Mouse (Mus musculus) T-helper 17 cell (primary cell): ENCODE results near the gene Ldhb.

Experiments
- in situ Hi-C, 2 experiments: fragments of 300-600 bp; cut with MboI, MseI; formaldehyde crosslinking; loops; 1 replicate in 1 of 2; 2 replicates in 1 of 2; pipeline ENCODE4 v1.15.1; 2025; ENCODE audit warnings: high pct_unique_total_duplicates in 2 of 2

Ldhb gene

GRCm38 (mm10) chr6:142507785-142508162 is at the start of gene Ldhb:
Gene Ldhb (minus strand): TSS chr6:142507957.
- in situ Hi-C loops = loop anchor here in 1 of 2 experiments (5.0 kb wide), 1 partner anchor 95 kb away; the partner anchor contains the start of gene Spx

GRCm38 (mm10) chr6:142555988-142556387 is 48.2 kb upstream of the Ldhb start:
- in situ Hi-C loops = no loop called here

- in situ Hi-C loops = no loop called here
Measured at GRCm38 (mm10) chr6:142551482-142551881, 43.7 kb upstream of the Ldhb start.

GRCm38 (mm10) chr6:142550871-142551270 is 43.1 kb upstream of the Ldhb start:
- in situ Hi-C loops = no loop called here

- in situ Hi-C loops = no loop called here
Measured at GRCm38 (mm10) chr6:142548377-142548776, 40.6 kb upstream of the Ldhb start.

- in situ Hi-C loops = no loop called here
Measured at GRCm38 (mm10) chr6:142545132-142545531, 37.4 kb upstream of the Ldhb start.

GRCm38 (mm10) chr6:142543648-142544047 is 35.9 kb upstream of the Ldhb start:
- in situ Hi-C loops = no loop called here

GRCm38 (mm10) chr6:142542800-142543175 is 35.0 kb upstream of the Ldhb start:
- in situ Hi-C loops = no loop called here

GRCm38 (mm10) chr6:142542082-142542799 is 34.5 kb upstream of the Ldhb start:
- in situ Hi-C loops = no loop called here

GRCm38 (mm10) chr6:142540561-142541160 is 32.9 kb upstream of the Ldhb start:
- in situ Hi-C loops = no loop called here

GRCm38 (mm10) chr6:142540131-142540530 is 32.4 kb upstream of the Ldhb start:
- in situ Hi-C loops = no loop called here

GRCm38 (mm10) chr6:142538503-142538902 is 30.7 kb upstream of the Ldhb start:
- in situ Hi-C loops = loop anchor here in 1 of 2 experiments (10.0 kb wide), 1 partner anchor 1176 kb away; no protein-coding TSS in a partner anchor

GRCm38 (mm10) chr6:142533412-142533811 is 25.7 kb upstream of the Ldhb start:
- in situ Hi-C loops = loop anchor here in 1 of 2 experiments (10.0 kb wide), 1 partner anchor 1181 kb away; no protein-coding TSS in a partner anchor

- in situ Hi-C loops = loop anchor here in 1 of 2 experiments (10.0 kb wide), 1 partner anchor 1182 kb away; no protein-coding TSS in a partner anchor
Measured at GRCm38 (mm10) chr6:142532686-142533085, 24.9 kb upstream of the Ldhb start.

GRCm38 (mm10) chr6:142532141-142532540 is 24.4 kb upstream of the Ldhb start:
- in situ Hi-C loops = loop anchor here in 1 of 2 experiments (10.0 kb wide), 1 partner anchor 1183 kb away; no protein-coding TSS in a partner anchor

- in situ Hi-C loops = loop anchor here in 1 of 2 experiments (10.0 kb wide), 1 partner anchor 1184 kb away; no protein-coding TSS in a partner anchor
Measured at GRCm38 (mm10) chr6:142530378-142530777, 22.6 kb upstream of the Ldhb start.

- in situ Hi-C loops = loop anchor here (5.0 to 10.0 kb wide), 3 partner anchors 123 to 1185 kb away; no protein-coding TSS in a partner anchor
Measured at GRCm38 (mm10) chr6:142529680-142530079, 21.9 kb upstream of the Ldhb start.

- in situ Hi-C loops = loop anchor here (5.0 kb wide), 2 partner anchors 124 to 204 kb away; no protein-coding TSS in a partner anchor
Measured at GRCm38 (mm10) chr6:142527931-142528562, 20.3 kb upstream of the Ldhb start.

GRCm38 (mm10) chr6:142524635-142525308 is 17.0 kb upstream of the Ldhb start:
- in situ Hi-C loops = loop anchor here (5.0 kb wide), 3 partner anchors 128 to 213 kb away; no protein-coding TSS in a partner anchor

GRCm38 (mm10) chr6:142521591-142522110 is 13.9 kb upstream of the Ldhb start:
- in situ Hi-C loops = loop anchor here in 1 of 2 experiments (5.0 kb wide), 1 partner anchor 216 kb away; no protein-coding TSS in a partner anchor

GRCm38 (mm10) chr6:142519110-142519509 is 11.4 kb upstream of the Ldhb start:
- in situ Hi-C loops = loop anchor here in 1 of 2 experiments (10.0 kb wide), 1 partner anchor 134 kb away; the partner anchor contains the start of genes Golt1b and Recql
